Mouse (Mus musculus) layer of hippocampus, adult 2 months (tissue): ENCODE results near the gene Gm47841. TPM values are rescaled to one million over a fixed set of nuclear protein-coding genes. Genes with fewer than 3 reads are reported as not detected.

Source experiments
- DNase-seq, 2 experiments: peaks; one replicate each; pipeline ENCODE4 v3.0.0; 2022; ENCODE audit warnings: low spot score in 2 of 2
- H3K27ac ChIP-seq: fragments of 200-600 bp; 2 replicates; pipeline ENCODE4 v1.8.1; 2022
- H3K4me3 ChIP-seq: fragments of 200-600 bp; 2 replicates; pipeline ENCODE4 v1.8.1; 2022; ENCODE audit warnings: mild to moderate bottlenecking
- CTCF ChIP-seq: fragments of 200-600 bp; conservative IDR thresholded peaks from 2 replicates; pipeline ENCODE4 v1.8.1; 2022; ENCODE audit warnings: antibody characterized with exemption, mild to moderate bottlenecking, moderate library complexity
- total RNA-seq, 2 experiments: library from RNA; stranded (reverse); gene quantifications; 2 replicates each; pipeline ENCODE4 v1.2.3; 2021

The Gm47841 gene
- total RNA-seq, 2 experiments from 2014 or later: not detected

GRCm38 (mm10) chr15:101046039-101046526 is 1.1 kb downstream of the Gm47841 start:
- Histone ChIP-seq H3K4me3 (peak overlapping the region; percentile 60), H3K27ac (peak overlapping the region; percentile 10; the same call in 1 of the 2 replicates)
- TF ChIP-seq CTCF: no peak
- no peak for DNase-seq

- DNase-seq: no peak
- Histone ChIP-seq H3K4me3 (no peak overlapping the region), H3K27ac (no peak overlapping the region)
- TF ChIP-seq CTCF: no peak
Measured at GRCm38 (mm10) chr15:101044531-101044930, 2.7 kb downstream of the Gm47841 start.

GRCm38 (mm10) chr15:101042613-101043012 is 4.6 kb downstream of the Gm47841 start:
- Histone ChIP-seq H3K27ac (no peak overlapping the region), H3K4me3 (no peak overlapping the region)
- peak; percentile 93 for TF ChIP-seq CTCF
- peak; percentile 59 to 77 for DNase-seq

- no peak for DNase-seq
- Histone ChIP-seq H3K4me3 (no peak overlapping the region), H3K27ac (no peak overlapping the region)
- peak; percentile 32 for TF ChIP-seq CTCF
Measured at GRCm38 (mm10) chr15:101041966-101042365, 5.2 kb downstream of the Gm47841 start.

- no peak overlapping the region for H3K27ac ChIP-seq
- no peak for DNase-seq
- H3K4me3 ChIP-seq: no peak overlapping the region
- peak; percentile 69 for TF ChIP-seq CTCF
Measured at GRCm38 (mm10) chr15:101039651-101040050, 7.5 kb downstream of the Gm47841 start.

- peak overlapping the region; percentile 58 for H3K27ac ChIP-seq
- H3K4me3 ChIP-seq: no peak overlapping the region
- TF ChIP-seq CTCF: no peak
- DNase-seq: no peak
Measured at GRCm38 (mm10) chr15:101028960-101029359, 18.2 kb downstream of the Gm47841 start.

GRCm38 (mm10) chr15:101011352-101011751 is 35.8 kb downstream of the Gm47841 start:
- no peak overlapping the region for H3K27ac ChIP-seq
- DNase-seq: no peak
- H3K4me3 ChIP-seq: no peak overlapping the region
- TF ChIP-seq CTCF: no peak

GRCm38 (mm10) chr15:101008386-101009010 is 38.7 kb downstream of the Gm47841 start:
- TF ChIP-seq CTCF: no peak
- H3K4me3 ChIP-seq: no peak overlapping the region
- DNase-seq: peak in 1 of 2 experiments; percentile 61
- peak overlapping the region; percentile 61 for H3K27ac ChIP-seq

- Histone ChIP-seq H3K27ac (peak overlapping the region; percentile 61), H3K4me3 (no peak overlapping the region)
- no peak for DNase-seq
- no peak for TF ChIP-seq CTCF
Measured at GRCm38 (mm10) chr15:101007236-101007635, 40.0 kb downstream of the Gm47841 start.

- H3K4me3 ChIP-seq: peak overlapping the region; percentile 29
- no peak for DNase-seq
- peak overlapping the region; percentile 61 for H3K27ac ChIP-seq
- no peak for TF ChIP-seq CTCF
Measured at GRCm38 (mm10) chr15:101006251-101007040, 40.8 kb downstream of the Gm47841 start.

- Histone ChIP-seq H3K27ac (peak overlapping the region; percentile 44), H3K4me3 (no peak overlapping the region)
- TF ChIP-seq CTCF: no peak
- DNase-seq: peak in 1 of 2 experiments; percentile 64
Measured at GRCm38 (mm10) chr15:101005717-101006116, 41.5 kb downstream of the Gm47841 start.

GRCm38 (mm10) chr15:101004538-101004937 is 42.7 kb downstream of the Gm47841 start:
- TF ChIP-seq CTCF: no peak
- no peak overlapping the region for H3K4me3 ChIP-seq
- DNase-seq: no peak
- H3K27ac ChIP-seq: peak overlapping the region; percentile 44; the same call in 1 of the 2 replicates

GRCm38 (mm10) chr15:101002466-101002865 is 44.7 kb downstream of the Gm47841 start:
- TF ChIP-seq CTCF: no peak
- H3K27ac ChIP-seq: 0 out of 2 replicates have a peak overlapping the region, but pooled peaks have one; percentile 7
- no peak overlapping the region for H3K4me3 ChIP-seq
- DNase-seq: no peak

GRCm38 (mm10) chr15:101001685-101002084 is 45.5 kb downstream of the Gm47841 start:
- peak; percentile 52 for TF ChIP-seq CTCF
- no peak overlapping the region for H3K27ac ChIP-seq
- DNase-seq: no peak
- H3K4me3 ChIP-seq: no peak overlapping the region
